Comparison of ENCODE assay signal across 21 mouse cellular contexts in genomic region chr14:117122036-117122435, GRCm38 (mm10).
DNase-seq lines count a peak whose midpoint lies in the region; ATAC-seq and TF ChIP-seq lines count a peak whose summit lies in the region.
"Had no signal": no experiment of that assay in that cellular context is flagged by ENCODE, and none has a peak within 500 bp of the region (broad histone marks: within the 10 kb centered on the region; RNA-seq: fewer than 3 reads in every experiment).

No protein-coding gene starts in this region.

- WGBS in lung, adult 2 months = 51% methylated on average over 1 of the region's 1 CpGs

- no peak for DNase-seq in frontal cortex, postnatal 10 days (ENCODE audit: low spot score in 2 of 2)
- peak; percentile 26 for DNase-seq in heart, postnatal 4 days
- no peak for DNase-seq in heart, adult 9 months (ENCODE audit: low spot score in 2 of 2)
- DNase-seq in lung, postnatal 10 days = peak; percentile 5
- no peak for DNase-seq in lung, adult 2 months
- DNase-seq in adrenal gland, postnatal 4 days (ENCODE audit: low spot score in 2 of 2) = no peak
- DNase-seq: adrenal gland, postnatal 14 days; cerebellum, adult 2 months; gastrocnemius, postnatal 10 days; kidney, adult 18-20 months; kidney, postnatal 4 days; lung, postnatal 14 days; right cerebral cortex, postnatal 4 days had no signal

- no peak for TF ChIP-seq POLR2A in lung, adult 2 months (IDR thresholded peaks at IDR 0.05; ENCODE audit: borderline replicate concordance, extremely low read depth, low read depth, low read length)

- 0 out of 2 replicates have a peak, but pooled peaks have one; percentile 6 for ATAC-seq in frontal cortex, adult (ENCODE audit: low TSS enrichment)
- ATAC-seq: forebrain, embryonic 16.5 days; Patski had no signal

- no peaks in the 10 kb centered on the region for H3K4me1 ChIP-seq in lung, adult 2 months (ENCODE audit: control insufficient read depth, insufficient read depth, low read length)
- H3K4me1 ChIP-seq: heart, embryonic 10.5 days; neural tube, embryonic 13.5 days had no signal

- no peak overlapping the region for H3K4me3 ChIP-seq in lung, adult 2 months (replicated peaks; ENCODE audit: extremely low read depth, low read depth, low read length)
- H3K4me3 ChIP-seq: embryonic facial prominence, embryonic 13.5 days; erythroblast, embryonic 14.5 days; heart, embryonic 10.5 days; limb, embryonic 13.5 days; neural tube, embryonic 13.5 days had no signal

- no peak for TF ChIP-seq CTCF in lung, adult 2 months (IDR thresholded peaks at IDR 0.05; ENCODE audit: insufficient read depth, low read length)

Comparison
In these comparisons a context has a peak if more than half of its experiments do, and no peak if none do; other contexts are left out.
1. DNase-seq: peak in heart, postnatal 4 days (single experiment) and lung, postnatal 10 days (single experiment); none in frontal cortex, postnatal 10 days (0 of 2), heart, adult 9 months (0 of 2), lung, adult 2 months (single experiment) and adrenal gland, postnatal 4 days (0 of 2).